Mouse (Mus musculus) naive thymus-derived CD4-positive, alpha-beta T cell, adult 2 months (primary cell): ENCODE results near the gene Prkca.
A peak's percentile ranks its signal among the peaks of the same experiment; 100 is the strongest.

ENCODE experiments used
- DNase-seq: peaks from one replicate; pipeline ENCODE4 v3.0.0-alpha.2; 2011; ENCODE audit warnings: low read depth

The Prkca gene

DNA sequence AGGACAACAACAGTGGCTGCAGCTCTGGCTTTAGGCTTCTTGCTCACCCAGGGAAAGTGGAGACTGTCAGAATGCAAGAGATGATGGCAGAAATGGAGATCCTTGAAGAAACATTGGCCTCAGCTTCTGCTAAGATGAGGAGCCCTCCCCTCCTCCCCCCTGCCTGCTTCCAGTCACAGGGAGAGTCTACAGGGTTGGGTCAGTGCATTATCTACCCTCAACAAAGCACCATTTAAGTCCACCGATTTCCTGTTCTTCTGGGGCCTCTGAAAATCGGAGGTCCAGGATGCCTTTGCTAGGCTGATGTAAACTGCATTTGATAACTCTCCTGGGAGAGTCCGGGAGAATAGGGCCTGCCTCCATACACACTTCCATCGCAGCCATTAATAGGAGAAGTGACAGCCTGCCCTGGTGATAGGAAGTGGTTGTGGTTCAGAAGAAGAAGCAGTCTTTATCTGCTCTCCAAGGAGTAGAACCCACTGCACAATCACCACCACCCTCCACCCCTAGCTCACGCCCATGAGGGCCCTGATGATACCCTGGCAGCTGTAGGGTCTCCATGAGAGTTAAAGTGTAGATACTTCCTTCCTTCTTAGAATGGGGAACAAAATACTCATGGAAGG lies 108.5 kb downstream of the Prkca start:
- DNase-seq = no peak

DNA sequence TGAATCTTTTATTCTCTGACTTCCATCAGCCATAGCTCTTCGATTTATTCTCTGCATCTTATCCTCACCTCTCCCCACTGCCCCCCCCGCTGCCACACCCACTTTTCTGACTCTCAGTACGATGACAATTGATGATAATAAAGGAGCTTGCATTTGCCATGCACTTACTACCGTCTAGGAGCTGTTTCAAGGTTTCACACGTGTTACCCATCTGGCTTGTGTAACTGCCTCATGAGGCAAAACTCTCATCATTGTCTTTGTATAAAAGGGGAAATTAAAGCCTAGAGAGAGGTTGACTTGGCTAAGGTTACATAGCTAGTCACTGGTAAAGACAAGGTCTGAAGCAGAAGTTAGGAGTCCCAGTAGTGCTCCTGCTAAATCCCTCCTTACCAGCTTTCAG lies 110.7 kb downstream of the Prkca start:
- no peak for DNase-seq

DNA sequence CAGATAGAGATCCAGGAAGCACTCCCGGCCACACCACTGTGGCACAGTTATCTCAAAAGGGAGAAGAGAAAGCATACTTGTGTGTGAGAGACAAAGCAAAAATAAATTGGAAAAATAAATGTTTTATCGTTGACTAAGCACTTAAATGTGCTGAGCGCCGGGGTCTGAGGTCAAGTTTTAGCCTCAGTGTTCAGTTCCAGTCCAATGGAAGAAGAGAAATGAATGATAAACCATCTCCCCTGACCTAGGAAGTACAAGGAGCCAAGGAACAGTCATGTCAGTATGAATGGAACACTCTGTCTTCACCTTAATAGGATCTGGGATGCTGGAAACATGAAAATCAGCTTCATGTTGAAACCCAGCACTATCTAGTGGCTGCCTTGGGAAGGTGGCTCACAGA lies 113.6 kb downstream of the Prkca start:
- no peak for DNase-seq

DNA sequence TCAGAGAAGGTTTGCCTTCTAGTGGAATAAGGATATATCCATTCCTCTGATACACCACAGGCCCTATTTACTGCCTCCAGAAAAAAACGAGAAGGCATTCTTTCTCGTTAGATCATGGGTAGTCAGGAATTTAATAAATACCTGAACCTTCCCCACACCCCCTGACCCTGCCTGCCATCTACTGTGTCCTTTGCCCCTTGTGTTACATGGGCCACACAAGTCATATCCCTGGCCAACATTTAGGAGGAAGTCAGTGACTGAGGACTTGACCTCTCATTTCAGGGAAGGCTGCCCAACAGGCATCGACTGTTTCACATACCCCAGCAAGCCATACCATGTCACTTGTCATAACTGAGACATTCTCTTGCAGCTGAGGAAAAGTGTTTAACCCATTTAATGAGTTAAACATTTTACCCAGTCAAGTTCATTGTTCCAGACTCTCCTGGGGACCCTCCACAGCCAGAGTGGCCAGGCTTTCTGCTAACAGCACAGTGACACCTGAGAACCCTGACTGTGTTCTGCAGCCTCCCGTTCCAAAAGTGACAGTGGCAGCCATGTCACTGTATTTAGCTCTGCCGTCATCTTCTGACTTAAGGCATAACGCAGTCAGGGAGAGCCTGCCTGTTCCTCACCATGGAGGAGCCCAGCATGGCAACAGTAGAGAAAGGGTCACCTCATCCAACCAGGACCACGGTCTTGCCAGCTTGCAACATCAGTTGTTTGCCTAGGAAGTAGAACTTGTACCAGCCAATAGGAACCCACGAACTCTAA lies 114.4 kb downstream of the Prkca start:
- DNase-seq = no peak

DNA sequence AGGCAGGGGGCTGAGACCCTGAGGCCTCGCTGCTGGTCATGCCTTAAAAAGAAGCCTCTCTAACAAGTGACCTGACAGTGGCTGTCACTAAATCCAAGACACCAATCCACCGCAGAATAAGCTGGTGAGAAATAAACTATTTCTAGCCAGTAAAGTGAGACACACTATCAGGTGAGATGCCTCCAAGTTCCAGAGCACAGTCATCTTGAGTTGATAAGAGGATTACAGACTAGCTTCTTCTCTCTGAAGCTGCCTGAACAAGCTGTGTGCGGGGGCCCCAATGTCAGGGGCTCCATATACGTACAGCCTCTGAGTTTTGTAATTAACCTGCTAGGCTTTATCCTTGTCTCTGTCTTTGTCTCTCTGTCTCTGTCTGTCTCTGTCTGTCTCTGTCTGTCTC lies 115.2 kb downstream of the Prkca start:
- DNase-seq = no peak

DNA sequence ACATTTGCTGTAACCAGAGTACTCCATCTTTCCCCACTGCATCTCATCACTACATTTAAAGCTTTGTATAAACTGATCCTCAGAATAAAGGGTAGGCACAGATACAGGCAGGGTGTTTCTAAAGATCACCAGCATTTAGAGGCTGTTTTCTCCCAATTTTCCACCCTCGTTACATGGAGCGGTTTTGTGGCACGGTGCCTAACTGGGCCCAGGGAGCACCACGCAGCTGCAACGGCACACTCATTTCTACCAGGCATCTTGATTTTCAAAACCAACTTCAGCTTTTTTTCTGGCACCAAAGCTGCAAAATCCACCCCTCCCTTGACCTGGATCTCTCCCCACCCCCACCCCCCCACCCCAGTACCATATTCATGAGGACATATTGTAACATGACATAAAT lies 117.5 kb downstream of the Prkca start:
- DNase-seq = no peak

DNA sequence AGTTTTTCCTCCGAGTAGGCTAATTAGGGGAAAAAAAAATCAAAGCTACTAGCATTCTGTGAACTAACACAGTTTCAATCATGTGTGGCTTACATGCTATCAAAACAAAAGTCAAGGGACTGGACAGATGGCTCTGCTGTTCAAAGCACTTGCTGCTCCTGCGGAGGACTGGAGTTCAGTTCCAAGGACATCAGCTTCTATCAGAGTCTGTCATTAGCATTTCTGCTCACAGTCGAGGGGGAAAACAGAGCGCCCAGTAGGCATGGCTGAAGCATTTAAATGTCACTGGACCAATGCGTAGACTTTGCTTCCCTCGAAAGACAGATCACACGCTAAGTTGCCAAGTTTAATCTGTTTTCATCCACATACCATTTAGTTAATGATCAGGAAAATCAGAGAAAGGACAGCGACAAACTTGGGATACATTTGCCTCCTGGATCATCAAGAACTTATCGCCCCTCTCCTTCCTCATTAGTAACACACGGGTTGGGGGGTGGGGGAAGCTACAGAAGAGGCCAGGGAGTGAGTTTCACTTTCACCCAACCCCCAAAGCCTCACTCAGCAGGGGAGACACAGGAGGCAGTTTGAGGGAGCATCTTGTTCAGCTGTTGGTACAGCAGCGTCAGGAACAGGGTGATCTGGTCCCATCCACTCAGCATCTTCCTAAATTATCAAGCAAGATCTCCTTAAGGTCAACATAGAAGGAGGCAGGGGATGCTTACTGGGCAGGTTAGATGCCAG lies 119.3 kb downstream of the Prkca start:
- DNase-seq = peak; percentile 39

DNA sequence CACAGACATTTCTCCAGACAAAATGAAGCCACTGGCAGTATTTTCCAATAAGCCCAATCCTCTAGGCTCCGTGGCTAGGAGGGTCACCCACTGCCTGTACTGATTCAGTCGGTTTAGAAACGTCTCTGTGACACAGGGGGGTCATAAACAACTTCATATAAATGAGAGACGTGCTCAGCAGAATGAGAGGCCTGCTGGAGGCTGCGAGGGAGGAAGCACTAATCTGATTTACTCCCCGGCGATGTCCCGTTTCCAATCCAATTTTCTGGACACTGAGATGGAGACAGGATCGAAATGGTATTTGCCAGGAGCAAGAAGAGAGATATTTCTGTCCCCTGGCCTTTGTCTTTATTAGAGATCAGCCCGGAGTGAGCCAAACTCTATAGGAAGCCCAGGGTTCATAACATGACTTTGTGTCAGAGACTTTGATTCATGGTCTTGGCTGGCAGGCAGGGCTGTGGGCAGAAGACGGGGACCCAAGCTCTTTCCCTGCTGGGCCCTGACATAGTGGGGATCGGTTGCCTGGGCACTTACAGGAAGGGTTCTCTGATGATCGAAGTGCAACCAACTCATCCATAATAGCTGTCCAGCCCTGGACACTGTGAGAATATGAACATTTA lies 120.0 kb downstream of the Prkca start:
- no peak for DNase-seq

DNA sequence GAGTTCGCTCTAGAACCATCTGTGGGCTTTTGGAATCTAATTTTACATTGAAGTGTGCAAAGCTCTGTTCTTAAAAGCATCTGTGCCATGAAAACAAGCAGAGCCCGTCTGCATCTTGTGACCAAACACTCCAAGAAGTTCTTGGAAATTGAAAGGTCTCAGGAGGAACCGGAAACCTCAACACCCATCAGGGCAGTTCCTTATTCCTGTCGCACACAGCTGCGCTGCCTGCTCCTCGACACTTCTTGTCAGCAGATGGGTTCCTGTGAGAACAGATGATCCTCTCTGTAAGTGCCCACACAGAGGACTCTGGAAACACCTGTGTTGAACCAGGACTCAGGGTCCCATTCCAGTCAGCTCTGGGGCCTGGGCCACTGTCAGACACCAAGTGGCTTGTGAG lies 120.6 kb downstream of the Prkca start:
- DNase-seq = peak; percentile 61

DNA sequence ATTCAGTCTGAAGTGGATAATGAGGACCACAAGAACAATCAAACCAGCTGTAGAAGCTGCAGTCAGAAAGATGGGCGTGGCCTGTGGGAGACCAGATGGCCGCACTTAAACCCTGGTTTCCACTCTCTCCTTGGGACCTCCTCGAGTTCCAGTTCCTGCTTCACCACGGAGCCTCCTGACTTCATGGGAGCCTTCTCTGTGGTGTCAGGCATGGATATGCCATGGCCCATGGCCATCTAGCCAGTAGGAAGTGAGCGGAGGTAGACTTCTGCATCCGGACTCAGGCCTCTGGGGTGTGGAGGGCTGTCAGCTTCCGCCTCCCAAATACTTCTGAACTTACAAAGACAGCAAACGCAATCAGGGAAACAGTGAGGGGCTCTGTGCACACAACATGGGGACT lies 121.1 kb downstream of the Prkca start:
- peak; percentile 70 for DNase-seq

DNA sequence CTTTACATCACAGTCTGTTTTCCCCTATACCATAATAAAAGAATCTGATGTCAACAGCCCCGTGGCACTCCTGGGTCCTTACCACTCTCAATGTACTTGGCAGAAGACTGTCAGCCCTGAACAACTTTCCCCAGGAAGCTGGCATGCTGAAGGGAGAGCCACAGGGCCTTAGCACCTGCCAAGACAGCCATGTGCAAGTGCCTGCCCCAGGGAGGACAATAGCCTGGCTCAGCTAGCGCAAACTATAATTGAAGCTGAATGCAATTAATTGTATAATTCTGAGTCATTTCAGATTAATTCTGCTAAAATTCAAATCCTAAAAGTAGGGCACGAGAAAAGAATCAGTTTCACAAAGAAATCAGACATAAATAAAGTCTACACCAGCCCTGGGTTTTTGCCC lies 121.7 kb downstream of the Prkca start:
- DNase-seq = no peak

DNA sequence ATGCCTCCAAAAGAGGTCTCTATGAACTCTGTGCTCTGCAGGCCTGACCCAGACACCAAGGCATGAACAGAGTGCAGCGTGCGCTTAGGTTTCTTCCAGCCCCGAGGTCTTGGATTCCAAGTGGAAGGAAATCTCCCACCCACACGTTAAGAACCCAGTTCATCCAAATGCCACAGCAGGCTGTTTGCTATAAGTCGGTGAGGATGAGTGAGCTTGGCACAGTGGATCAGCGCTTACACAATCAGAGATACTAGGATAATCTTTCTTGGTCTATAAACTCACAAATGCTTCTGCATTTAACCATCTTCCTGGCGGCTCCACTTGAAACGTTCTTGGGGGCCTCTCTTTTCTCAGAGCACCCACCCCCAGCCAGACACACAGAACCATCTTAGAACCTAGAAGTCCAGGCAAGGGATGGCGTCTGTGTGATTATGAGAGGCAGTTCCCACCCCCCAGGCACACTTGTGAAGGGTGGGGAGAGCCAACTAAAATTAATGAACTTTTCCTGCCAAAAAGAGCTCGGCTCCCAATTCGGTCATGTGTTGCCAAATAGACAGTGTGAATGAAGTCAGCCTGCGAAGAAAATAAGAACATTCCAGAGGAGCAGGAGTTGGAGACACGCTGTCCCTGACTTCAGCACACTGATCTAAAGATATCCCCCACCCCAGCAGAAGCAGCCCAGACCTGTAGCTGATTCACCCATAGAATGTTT lies 122.4 kb downstream of the Prkca start:
- no peak for DNase-seq

DNA sequence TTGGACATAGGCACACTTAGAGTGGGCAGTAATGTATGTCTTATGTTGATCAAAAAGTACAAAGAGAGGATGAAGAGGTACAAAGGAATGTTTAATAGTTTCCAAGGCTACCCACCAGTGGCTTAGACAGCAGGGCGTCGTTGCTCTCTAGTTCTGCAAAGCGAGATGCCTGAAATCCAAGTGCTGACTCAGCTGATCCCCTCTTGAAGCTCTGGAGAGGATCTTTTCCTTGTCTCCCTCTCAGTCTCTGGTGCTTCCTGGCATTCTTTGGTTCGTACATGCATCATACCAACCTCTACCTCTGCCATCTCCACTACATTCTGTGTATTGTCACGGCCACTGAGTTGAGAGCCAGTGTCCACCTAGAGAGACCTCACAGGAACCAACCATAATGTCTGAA lies 123.1 kb downstream of the Prkca start:
- no peak for DNase-seq

DNA sequence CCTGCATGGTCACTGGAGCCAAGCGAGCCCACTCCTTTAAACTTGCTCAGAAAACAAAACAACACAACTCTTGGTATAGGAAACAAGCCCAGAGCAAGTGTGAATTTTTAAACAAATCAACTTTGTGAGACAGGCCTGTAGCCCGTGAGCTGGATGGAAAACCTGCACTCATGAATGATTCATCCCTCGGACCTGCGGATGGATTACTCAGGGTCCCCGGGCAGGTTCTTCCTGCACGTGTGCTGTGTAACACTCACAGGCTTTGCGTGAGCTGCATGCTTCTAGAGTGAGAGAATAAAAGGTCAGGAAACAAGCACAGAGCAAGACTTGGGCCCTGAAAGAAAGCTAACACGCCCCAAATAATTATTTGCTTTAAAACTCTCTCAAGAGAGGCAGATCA lies 126.7 kb downstream of the Prkca start:
- DNase-seq = no peak

DNA sequence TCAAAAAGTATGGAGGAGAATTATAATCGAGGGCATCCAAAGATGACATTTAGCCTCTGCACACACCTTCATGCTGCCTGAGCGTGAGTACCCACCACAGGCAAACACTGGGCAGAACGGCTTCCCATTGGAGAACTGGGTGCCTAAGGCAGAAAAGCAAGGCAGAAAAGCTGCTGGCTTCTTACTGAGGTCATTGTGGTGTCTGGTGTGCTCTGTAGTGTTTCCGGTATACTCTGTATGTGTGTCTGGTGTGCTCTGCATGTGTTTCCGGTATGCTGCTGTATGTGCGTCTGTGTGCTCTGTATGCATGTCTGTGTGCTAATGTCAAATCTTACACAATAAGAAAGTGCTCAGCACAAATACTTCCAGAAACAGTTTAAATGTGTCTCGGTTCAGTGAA lies 127.7 kb downstream of the Prkca start:
- DNase-seq = peak; percentile 62

DNA sequence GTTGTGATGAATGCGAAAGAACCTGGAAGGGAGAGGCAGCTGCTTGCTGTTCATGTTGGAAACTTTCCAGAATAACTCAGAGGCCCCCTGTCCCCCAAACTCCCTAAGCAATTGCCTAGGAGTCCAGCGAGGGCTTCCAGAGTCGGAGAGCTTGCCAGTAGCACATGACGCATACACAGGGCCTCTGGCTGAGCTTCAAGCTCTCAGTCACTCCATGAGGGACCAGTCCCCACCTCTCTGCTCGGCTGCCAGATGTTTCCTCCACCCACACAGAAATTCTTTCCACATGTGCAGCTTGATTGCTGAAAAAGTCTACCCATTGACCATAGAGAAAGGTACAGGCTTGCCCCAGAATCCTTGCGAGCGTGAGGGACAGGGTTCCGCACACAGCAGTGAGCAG lies 128.3 kb downstream of the Prkca start:
- DNase-seq = peak; percentile 41

DNA sequence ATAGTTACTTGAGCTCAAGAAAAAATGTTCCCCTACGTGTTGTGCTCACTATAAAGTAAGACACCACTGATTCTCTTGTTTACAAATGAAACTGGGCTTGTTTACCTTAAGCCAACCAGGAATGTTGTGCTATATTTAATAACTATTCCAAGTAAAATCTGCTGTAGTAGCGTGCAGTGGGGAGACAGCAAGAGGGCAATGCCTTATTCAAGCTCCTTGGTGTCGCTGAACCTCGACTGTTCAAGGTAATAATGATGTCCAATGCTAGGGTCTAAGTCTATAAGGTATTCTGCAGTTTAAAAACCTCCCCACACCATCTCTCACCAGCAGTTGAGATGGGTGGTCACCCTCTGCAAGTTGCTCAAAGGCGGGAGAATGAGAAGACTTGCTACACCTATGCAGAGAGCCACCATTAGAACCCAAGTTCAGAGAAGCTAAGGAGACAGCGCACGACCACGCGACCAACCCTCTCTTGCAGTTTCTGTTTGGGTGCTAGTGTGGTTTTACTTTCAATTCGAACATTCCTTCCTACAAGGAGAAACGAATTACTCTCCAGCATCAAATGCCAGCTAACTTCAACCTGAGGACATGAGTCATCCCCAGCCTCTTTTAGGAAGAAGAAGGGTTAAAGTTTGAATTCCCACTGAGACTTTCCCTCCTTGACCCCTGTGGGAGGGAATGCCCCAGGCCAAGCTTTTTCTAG lies 129.1 kb downstream of the Prkca start:
- DNase-seq = peak; percentile 56

DNA sequence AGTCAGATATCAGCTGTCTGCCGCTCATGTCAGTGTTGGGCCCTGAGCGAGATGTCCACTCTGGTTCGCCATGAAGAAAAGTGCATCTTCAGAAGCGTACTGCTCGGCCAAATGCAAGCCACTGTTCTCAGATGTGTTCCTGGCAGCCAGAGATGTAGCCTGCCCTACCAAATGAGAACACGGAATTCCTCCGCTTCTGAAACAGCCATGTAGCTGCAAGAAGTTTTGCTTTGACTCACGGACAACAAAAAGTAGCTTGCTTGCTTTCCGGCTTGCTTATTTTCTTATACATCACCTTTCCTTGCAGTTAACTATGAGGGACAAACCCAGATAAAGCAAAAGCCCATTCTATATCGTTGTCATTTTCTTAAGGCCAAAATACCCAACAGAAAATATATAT lies 129.9 kb downstream of the Prkca start:
- no peak for DNase-seq

DNA sequence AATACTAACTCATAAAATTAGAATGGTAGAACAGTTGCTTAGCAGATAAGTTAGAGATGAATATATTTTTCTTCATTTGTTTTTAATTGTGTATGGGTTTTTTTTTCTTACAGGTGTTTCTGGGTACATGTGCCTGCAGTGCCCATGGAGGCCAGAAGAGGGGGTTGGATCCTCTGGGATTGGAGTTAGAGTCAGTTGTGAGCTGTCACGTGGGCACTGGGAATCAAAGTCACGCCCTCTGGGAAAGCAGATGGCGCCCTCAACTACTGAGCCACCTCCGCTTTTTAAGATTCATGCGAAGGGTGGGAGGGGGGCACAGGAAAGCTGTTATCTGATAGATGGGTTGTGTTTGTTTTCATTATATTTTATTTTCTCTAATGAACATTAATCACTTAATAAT lies 131.1 kb downstream of the Prkca start:
- no peak for DNase-seq

DNA sequence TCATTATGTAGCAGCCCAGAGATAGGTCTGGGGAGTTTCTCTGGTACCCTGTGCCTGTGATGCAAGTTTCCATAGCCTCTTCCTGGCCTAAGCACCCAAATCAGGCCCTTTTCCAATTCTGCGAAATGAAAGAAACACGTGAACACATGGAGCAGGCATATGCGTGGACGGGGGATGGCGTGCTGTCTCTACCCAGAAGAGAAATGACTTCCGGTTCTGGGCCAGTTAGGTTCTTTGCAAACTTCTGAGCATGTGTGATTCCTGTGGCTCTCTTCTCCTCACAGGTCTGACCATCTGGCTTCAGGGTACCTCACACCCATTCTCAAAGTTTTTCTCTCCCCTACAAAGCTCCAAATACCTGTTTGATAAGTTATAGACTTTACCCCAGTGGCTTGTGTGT lies 131.7 kb downstream of the Prkca start:
- DNase-seq = no peak

DNA sequence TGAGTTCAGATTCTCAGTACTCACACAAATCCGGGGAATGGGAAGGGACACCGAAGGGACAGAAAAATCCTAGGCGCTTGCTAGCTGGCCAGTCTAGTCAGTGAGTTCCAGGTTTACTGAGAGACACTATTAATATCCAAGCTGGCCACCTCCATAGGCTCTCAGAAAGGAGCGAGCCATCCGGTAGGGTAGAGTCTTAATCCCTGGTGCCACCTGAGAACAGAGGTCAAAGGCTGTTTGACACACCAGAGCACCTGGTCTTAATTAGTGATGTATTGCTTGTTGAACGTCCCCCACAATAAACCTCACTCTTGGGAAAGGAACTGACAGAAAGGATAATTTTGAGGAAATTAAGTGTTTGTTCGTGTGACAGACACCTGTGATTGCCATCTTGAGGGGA lies 133.0 kb downstream of the Prkca start:
- no peak for DNase-seq

DNA sequence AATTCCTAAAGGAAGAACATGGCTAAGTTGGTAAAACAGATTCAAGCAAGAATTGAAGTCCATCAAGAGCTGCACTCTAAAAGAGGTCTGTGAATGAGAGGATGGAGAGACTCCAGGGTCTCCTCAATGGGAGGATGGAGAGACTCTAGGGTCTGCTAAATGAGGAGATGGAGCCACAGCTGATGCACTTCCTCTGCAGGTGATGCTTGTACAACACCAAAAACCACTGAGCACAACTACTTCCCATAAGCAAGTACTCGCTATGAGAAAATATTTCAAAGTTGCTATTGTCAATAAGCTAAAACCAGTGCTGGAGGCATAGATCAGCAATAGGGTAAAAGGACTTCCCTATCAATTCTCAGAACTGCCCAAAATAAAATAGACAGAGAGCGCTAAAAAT lies 137.1 kb downstream of the Prkca start:
- DNase-seq = no peak
